Mouse (Mus musculus): ENCODE data around the gene Tnfrsf23. TPM values are rescaled to one million over a fixed set of nuclear protein-coding genes. Genes with fewer than 3 reads are reported as not detected.

Gene Tnfrsf23
- polyA plus RNA-seq, 1 experiment = 3.0 TPM

DNA sequence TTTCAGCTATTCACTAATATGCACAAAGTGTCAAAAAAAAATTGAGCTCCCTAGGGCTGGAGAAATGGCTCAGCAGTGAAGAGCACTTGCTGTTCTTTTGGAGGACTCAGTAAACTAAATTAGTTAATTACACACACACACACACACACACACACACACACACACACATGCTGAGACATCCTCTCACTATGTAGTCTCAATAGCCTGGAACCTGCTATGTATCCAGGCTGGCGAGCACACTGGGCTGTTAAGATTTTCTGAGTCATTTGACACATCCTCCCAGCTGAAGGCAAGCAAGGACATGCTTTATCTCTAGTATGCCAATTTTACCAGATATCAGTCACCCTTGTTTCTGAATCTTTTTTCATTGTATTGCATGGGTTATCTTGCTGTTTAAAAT, 64.7 kb downstream of the Tnfrsf23 start:
- no peak overlapping the region for H3K27ac ChIP-seq (ENCODE audit: insufficient read depth, low read length)
- no peak for TF ChIP-seq CTCF (IDR thresholded peaks at IDR 0.05; ENCODE audit: extremely low read depth, insufficient read depth, low read length)
- TF ChIP-seq POLR2A (IDR thresholded peaks at IDR 0.05; ENCODE audit: extremely low read depth, insufficient read depth, low read length) = no peak
- H3K4me1 ChIP-seq (ENCODE audit: control insufficient read depth, insufficient read depth, low read length) = no peaks in the 10 kb centered on the region
- no peak overlapping the region for H3K4me3 ChIP-seq (ENCODE audit: insufficient read depth, low read length)

Other genes starting within 250 kb of the Tnfrsf23 start
- 12.0 and 12.6 TPM in 2 replicates for gene Cdkn1c, start 224.8 kb downstream of the Tnfrsf23 start, polyA plus RNA-seq (2012; rRNA removed)
- gene Slc22a18, start 212.1 kb downstream of the Tnfrsf23 start, polyA plus RNA-seq (2012; rRNA removed) = 0.72 and 1.1 TPM in 2 replicates
- gene Phlda2, start 182.7 kb downstream of the Tnfrsf23 start, polyA plus RNA-seq (2012; rRNA removed) = 0.15 TPM in 1 of 2 replicates, not detected in the other
- 130 TPM in 2 replicates for gene Nap1l4, start 136.8 kb downstream of the Tnfrsf23 start, polyA plus RNA-seq (2012; rRNA removed)
- 48.3 and 49.8 TPM in 2 replicates for gene Cars, start 85.8 kb downstream of the Tnfrsf23 start, polyA plus RNA-seq (2012; rRNA removed)
- 0.08 and 0.10 TPM in 2 replicates for gene Tnfrsf26, start 57.1 kb downstream of the Tnfrsf23 start, polyA plus RNA-seq (2012; rRNA removed)
- gene Tnfrsf22, start 36.2 kb downstream of the Tnfrsf23 start, polyA plus RNA-seq (2012; rRNA removed) = 2.0 and 2.9 TPM in 2 replicates
- gene Osbpl5, start 71.1 kb upstream of the Tnfrsf23 start, polyA plus RNA-seq (2012; rRNA removed) = 37.4 and 39.1 TPM in 2 replicates
- gene Mrgprg, start 81.1 kb upstream of the Tnfrsf23 start, polyA plus RNA-seq (2012; rRNA removed) = not detected in 2 replicates
- 5.3 and 5.7 TPM in 2 replicates for gene Mrgpre, start 98.6 kb upstream of the Tnfrsf23 start, polyA plus RNA-seq (2012; rRNA removed)
- gene Nadsyn1, start 137.0 kb upstream of the Tnfrsf23 start, polyA plus RNA-seq (2012; rRNA removed) = 8.8 and 10.6 TPM in 2 replicates
- 62.6 and 64.5 TPM in 2 replicates for gene Dhcr7, start 137.3 kb upstream of the Tnfrsf23 start, polyA plus RNA-seq (2012; rRNA removed)
- gene Gm498, start 181.0 kb upstream of the Tnfrsf23 start, polyA plus RNA-seq (2012; rRNA removed) = not detected in 2 replicates